Mouse (Mus musculus): ENCODE results near the gene Plxna1. TPM values are rescaled to one million over a fixed set of nuclear protein-coding genes. Genes with fewer than 3 reads are reported as not detected.

Gene Plxna1
- polyA plus RNA-seq, 1 experiment from 2014 or later: 21.4 TPM

GRCm38 (mm10) chr6:89386956-89387355 lies 24.5 kb upstream of the Plxna1 start:
- H3K27ac ChIP-seq: no peak overlapping the region
- 80% methylated on average over 1 of the region's 1 CpGs for WGBS
- no peak overlapping the region for H3K4me2 ChIP-seq
- no peak overlapping the region for H3K9ac ChIP-seq
- ATAC-seq (replicated peaks; ENCODE audit: low FRiP score): no peak
- H3K4me1 ChIP-seq: no peaks in the 10 kb centered on the region
- H3K36me3 ChIP-seq: no peaks in the 10 kb centered on the region
- no peak overlapping the region for H3K4me3 ChIP-seq (replicated peaks)
- H3K27me3 ChIP-seq: no peaks in the 10 kb centered on the region
- no peaks in the 10 kb centered on the region for H3K9me3 ChIP-seq (replicated peaks)

- 85% methylated on average over 2 of the region's 2 CpGs for WGBS
- H3K4me1 ChIP-seq: no peaks in the 10 kb centered on the region
- H3K9me3 ChIP-seq (replicated peaks): no peaks in the 10 kb centered on the region
- H3K36me3 ChIP-seq: no peaks in the 10 kb centered on the region
- H3K27me3 ChIP-seq: no peaks in the 10 kb centered on the region
- no peak overlapping the region for H3K4me3 ChIP-seq (replicated peaks)
- no peak for ATAC-seq (replicated peaks; ENCODE audit: low FRiP score)
- no peak overlapping the region for H3K4me2 ChIP-seq
- no peak overlapping the region for H3K9ac ChIP-seq
- no peak overlapping the region for H3K27ac ChIP-seq
These were observed 22.3 kb upstream of the Plxna1 start for GRCm38 (mm10) chr6:89384699-89385098.

DNA sequence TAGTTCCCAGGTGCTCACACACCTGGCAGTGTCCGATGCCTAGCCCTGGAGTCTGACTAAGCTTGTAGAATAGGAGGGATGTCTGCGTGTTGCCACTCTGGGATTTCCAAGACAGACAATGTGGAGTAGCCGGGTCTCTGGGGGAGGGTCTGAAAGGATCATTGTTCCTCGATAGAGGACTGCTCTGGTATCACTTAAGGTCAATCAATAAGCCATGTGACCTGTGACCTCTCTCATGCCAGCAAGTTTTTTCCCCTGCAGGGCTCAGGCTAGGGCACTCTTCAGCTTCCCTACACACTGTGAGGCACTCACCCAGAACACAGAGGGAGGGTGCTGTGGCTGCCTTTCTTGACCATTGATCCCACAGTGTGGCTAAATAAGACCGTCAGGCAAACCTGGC lies 19.4 kb upstream of the Plxna1 start:
- 66% methylated on average over 5 of the region's 5 CpGs for whole genome bisulfite sequencing
- no peak overlapping the region for H3K4me2 ChIP-seq
- ATAC-seq (replicated peaks; ENCODE audit: low FRiP score): no peak

GRCm38 (mm10) chr6:89381172-89381571 lies 18.8 kb upstream of the Plxna1 start:
- WGBS: 61% methylated on average over 3 of the region's 3 CpGs

More for the DNA sequence above, 19.4 kb upstream of the Plxna1 start:
- Histone ChIP-seq H3K27me3 (no peaks in the 10 kb centered on the region), H3K4me3 (replicated peaks) (no peak overlapping the region), H3K4me1 (no peaks in the 10 kb centered on the region), H3K27ac (no peak overlapping the region), H3K36me3 (no peaks in the 10 kb centered on the region), H3K9ac (no peak overlapping the region), H3K9me3 (replicated peaks) (no peaks in the 10 kb centered on the region)

DNA sequence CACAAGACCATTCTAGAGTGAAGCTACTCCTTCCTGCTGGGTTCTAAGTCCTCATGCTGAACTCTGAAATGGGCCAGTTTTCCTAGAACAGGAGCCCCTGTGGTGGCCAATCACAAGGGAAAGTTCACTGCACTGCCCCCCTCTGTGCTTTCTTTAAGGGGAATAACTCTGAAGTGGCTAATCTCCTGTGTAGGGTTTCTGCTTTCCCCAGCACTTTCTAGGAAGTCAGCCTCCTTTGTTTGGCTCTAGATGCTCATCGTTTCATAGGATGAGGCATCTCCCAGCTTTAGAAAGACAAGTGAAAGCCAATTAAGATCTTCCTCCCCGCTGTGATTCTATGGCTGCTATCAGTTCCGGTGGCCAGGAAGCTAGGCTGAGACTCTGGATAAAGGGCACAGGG lies 18.3 kb upstream of the Plxna1 start:
- Histone ChIP-seq H3K4me1 (no peaks in the 10 kb centered on the region), H3K4me3 (replicated peaks) (no peak overlapping the region), H3K27me3 (no peaks in the 10 kb centered on the region), H3K36me3 (no peaks in the 10 kb centered on the region), H3K4me2 (no peak overlapping the region), H3K9me3 (replicated peaks) (no peaks in the 10 kb centered on the region), H3K9ac (no peak overlapping the region), H3K27ac (no peak overlapping the region)
- ATAC-seq (replicated peaks; ENCODE audit: low FRiP score): no peak
- 50% methylated on average over 3 of the region's 3 CpGs for WGBS

More at GRCm38 (mm10) chr6:89381172-89381571, 18.8 kb upstream of the Plxna1 start:
- H3K36me3 ChIP-seq: no peaks in the 10 kb centered on the region
- H3K9me3 ChIP-seq (replicated peaks): no peaks in the 10 kb centered on the region
- H3K27me3 ChIP-seq: no peaks in the 10 kb centered on the region
- no peak overlapping the region for H3K4me3 ChIP-seq (replicated peaks)
- no peak overlapping the region for H3K4me2 ChIP-seq
- no peak overlapping the region for H3K9ac ChIP-seq
- no peaks in the 10 kb centered on the region for H3K4me1 ChIP-seq
- H3K27ac ChIP-seq: no peak overlapping the region
- no peak for ATAC-seq (replicated peaks; ENCODE audit: low FRiP score)

GRCm38 (mm10) chr6:89378264-89378663 lies 15.8 kb upstream of the Plxna1 start:
- Histone ChIP-seq H3K36me3 (no peaks in the 10 kb centered on the region), H3K27ac (no peak overlapping the region), H3K4me1 (no peaks in the 10 kb centered on the region), H3K9me3 (replicated peaks) (no peaks in the 10 kb centered on the region), H3K4me2 (no peak overlapping the region), H3K9ac (no peak overlapping the region), H3K27me3 (no peaks in the 10 kb centered on the region), H3K4me3 (replicated peaks) (no peak overlapping the region)
- 82% methylated on average over 2 of the region's 2 CpGs for WGBS
- ATAC-seq (replicated peaks; ENCODE audit: low FRiP score): no peak

DNA sequence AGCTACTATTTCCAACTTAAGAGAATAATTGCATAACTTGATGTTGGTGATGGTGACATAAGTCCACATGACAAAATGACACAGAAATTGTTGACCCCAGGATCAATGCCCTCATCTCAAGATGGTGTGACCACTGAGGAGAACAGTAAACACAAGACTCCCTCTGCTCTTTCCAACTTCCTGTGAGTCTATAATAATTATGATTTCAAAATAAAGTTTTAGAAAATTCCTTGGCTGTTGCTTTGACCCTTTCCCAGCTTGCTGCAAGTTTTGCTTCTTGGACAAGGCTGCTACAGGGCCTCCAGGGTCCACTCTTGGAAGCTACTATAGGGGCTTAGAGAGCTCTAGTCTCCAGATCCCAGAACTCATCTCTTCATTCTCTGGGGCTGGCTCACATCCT lies 6.4 kb upstream of the Plxna1 start:
- Histone ChIP-seq H3K9ac (no peak overlapping the region), H3K27ac (peak overlapping the region; percentile 32; the same call in 1 of the 2 replicates), H3K4me2 (no peak overlapping the region), H3K36me3 (no peaks in the 10 kb centered on the region), H3K4me1 (no peaks in the 10 kb centered on the region), H3K9me3 (replicated peaks) (no peaks in the 10 kb centered on the region), H3K4me3 (replicated peaks) (no peak overlapping the region), H3K27me3 (peaks cover 4% of the 10 kb centered on the region)
- no peak for ATAC-seq (replicated peaks; ENCODE audit: low FRiP score)

GRCm38 (mm10) chr6:89364342-89364741 lies 1.9 kb upstream of the Plxna1 start:
- Histone ChIP-seq H3K4me1 (peaks cover 27% of the 10 kb centered on the region), H3K27me3 (peaks cover 9% of the 10 kb centered on the region), H3K4me3 (replicated peaks) (no peak overlapping the region), H3K27ac (no peak overlapping the region), H3K4me2 (no peak overlapping the region), H3K36me3 (no peaks in the 10 kb centered on the region), H3K9me3 (replicated peaks) (no peaks in the 10 kb centered on the region), H3K9ac (no peak overlapping the region)
- no peak for ATAC-seq (replicated peaks; ENCODE audit: low FRiP score)
- WGBS: 50% methylated on average over 3 of the region's 3 CpGs

DNA sequence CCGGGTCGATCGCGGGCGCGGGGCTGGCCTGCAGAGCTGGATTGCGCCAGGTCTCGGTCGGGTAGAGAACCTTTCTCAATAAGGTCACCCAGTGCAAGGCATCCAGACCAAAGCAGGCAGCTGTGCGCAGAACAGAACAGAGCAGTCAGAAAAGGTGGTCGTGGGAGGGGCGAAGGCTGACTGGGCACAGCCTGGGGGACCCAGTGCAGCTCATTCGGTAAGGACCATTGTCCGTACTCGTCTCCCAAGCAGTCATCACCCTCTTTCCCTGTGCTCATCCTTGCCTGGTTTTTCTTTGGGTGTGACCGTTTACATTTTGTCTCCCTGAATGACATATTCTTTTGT lies 659 bp upstream of the Plxna1 start:
- ATAC-seq (replicated peaks; ENCODE audit: low FRiP score): no peak
- Histone ChIP-seq H3K9ac (peak overlapping the region; percentile 48), H3K27me3 (peaks cover 9% of the 10 kb centered on the region), H3K4me3 (replicated peaks) (peak overlapping the region; percentile 74), H3K36me3 (no peaks in the 10 kb centered on the region), H3K9me3 (replicated peaks) (no peaks in the 10 kb centered on the region), H3K4me2 (peak overlapping the region; percentile 94), H3K4me1 (peaks cover 37% of the 10 kb centered on the region), H3K27ac (no peak overlapping the region)
- 7% methylated on average over 16 of the region's 16 CpGs for WGBS

DNA sequence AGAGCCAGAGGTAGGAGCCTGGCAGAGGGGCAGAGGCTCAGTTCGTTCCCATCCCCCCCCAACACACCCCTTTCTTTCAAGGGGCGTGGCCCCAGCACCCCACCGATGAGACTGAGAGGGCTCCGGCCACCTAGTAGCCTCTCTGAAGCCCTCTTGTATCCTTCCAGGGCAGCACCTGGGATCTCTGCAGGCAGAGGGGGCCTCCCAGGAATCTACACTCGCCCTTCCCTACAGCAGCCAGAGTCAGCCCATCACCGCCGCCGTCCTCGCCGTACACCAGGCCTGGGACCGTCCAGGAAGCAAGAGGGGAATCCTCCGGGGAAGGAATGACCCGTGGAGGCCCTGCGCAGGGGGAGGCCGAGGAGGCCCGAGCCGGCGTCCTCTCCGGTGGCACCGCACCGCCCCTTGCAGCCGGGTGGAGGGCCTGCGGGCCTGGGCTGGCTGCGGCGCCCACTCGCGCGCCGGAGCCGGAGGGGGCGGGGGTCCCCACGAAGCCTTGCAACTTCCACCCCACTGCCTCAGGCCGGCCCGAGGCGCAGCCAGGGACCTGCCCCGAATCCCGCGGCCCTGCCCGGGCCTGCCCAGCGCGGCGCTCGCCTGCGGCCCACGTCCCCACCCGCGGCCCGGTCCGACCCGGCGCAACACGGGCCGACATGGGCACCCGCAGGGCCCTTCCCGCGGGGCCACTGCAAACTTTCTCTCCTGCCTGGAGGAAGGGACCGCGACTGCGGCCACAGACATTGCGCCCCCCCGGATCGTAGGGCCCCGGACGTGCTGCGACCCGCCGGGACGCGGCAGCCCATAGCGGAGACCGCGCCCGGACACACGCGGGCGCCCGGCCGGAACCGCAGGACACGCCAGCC lies 771 bp downstream of the Plxna1 start:
- ATAC-seq (replicated peaks; ENCODE audit: low FRiP score): peak; percentile 53
- Histone ChIP-seq H3K9me3 (replicated peaks) (no peaks in the 10 kb centered on the region), H3K4me3 (replicated peaks) (peak overlapping the region; percentile 74), H3K4me2 (peak overlapping the region; percentile 94), H3K9ac (peak overlapping the region; percentile 93), H3K36me3 (peaks cover 6% of the 10 kb centered on the region), H3K27me3 (peaks cover 9% of the 10 kb centered on the region), H3K27ac (peak overlapping the region; percentile 84), H3K4me1 (peaks cover 37% of the 10 kb centered on the region)
- WGBS: under 1% methylated on average over 80 of the region's 80 CpGs

DNA sequence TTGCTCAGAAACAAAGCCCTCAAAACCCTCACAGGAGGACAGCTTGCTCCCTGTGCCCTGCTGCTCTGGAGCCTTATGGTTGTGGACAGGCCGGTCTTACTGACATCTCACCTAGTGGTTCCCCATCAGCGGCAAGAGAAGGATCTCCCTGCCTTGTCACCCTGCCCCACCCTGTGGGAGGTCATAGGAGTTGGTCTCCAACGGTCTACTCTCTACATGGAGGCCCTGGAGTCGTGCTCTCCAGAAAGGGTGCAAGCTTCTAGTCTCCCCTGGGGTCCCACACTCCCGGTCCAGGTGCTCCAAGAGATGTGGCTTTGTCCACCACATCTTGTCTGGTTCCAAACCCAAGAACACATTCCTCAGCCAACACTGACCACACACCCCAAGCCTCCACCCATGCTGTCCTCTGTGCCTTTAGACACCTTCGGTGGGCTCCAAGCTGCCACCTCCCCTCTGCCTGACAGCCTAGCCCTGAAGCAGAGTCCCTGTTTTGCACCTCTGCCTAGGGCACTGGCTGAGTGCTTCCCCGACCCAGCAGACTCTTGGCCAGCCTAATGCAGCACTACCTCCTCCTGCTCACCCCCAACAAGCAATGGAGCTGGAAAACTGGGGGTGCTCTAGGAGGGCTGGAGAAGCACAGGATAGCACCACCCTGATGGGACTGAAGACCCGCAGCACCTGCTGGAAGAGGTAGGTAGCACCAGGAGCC lies 1.6 kb downstream of the Plxna1 start:
- Histone ChIP-seq H3K27me3 (peaks cover 9% of the 10 kb centered on the region), H3K4me2 (peak overlapping the region; percentile 94), H3K9ac (peak overlapping the region; percentile 93), H3K4me1 (peaks cover 39% of the 10 kb centered on the region), H3K9me3 (replicated peaks) (no peaks in the 10 kb centered on the region), H3K27ac (0 out of 2 replicates have a peak overlapping the region, but pooled peaks have one; percentile 84), H3K36me3 (peaks cover 14% of the 10 kb centered on the region), H3K4me3 (replicated peaks) (peak overlapping the region; percentile 74)
- 49% methylated on average over 8 of the region's 8 CpGs for WGBS
- peak; percentile 0; the same call in 1 of the 2 replicates for ATAC-seq (replicated peaks; ENCODE audit: low FRiP score)

Data from kidney, embryonic 15.5 days (tissue).